Mouse (Mus musculus) heart, postnatal 0 days (tissue): ENCODE measurements around the gene Cltc.

Experiments used
- CTCF ChIP-seq: IDR thresholded peaks from 2 replicates; pipeline ENCODE4 v1.5.1; 2016; ENCODE audit warnings: antibody characterized with exemption, control low read depth, low read depth
- EP300 ChIP-seq: IDR thresholded peaks from 2 replicates; pipeline ENCODE4 v1.6.1; 2016; ENCODE audit warnings: antibody characterized with exemption, low read depth

DNA sequence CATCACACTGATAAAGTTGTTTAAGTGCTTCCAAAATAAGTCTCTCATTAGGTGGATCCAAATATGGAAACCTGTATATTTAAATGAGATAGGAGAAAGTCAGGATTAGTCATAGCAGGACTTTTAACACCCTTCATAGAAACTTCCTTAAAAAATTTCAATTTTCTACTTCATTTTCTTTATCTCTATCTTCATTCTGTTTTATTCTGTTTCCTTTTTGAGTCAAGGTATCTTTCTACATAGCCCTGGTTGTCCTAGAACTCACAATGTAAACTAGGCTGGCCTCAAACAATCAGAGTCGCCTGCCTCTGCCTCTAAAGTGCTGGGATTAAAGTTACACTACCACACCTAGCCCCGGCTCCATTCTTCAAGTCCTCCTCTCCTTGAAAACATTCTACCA is 28.4 kb upstream of the Cltc start:
- TF ChIP-seq CTCF, result no peak
- no peak for TF ChIP-seq EP300
